Mouse (Mus musculus) ES-E14 (cell line): ENCODE results near the gene Eef1a2. TPM values are rescaled to one million over a fixed set of nuclear protein-coding genes. Genes with fewer than 3 reads are reported as not detected.

Source experiments
- DNase-seq: peaks from one replicate; pipeline ENCODE4 v3.0.0-alpha.2; 2013; ENCODE audit warnings: low read depth, low spot score
- H3K27ac ChIP-seq: 2 replicates; pipeline ENCODE4 v1.5.1; 2012; ENCODE audit warnings: low read depth, mild to moderate bottlenecking, low read length, moderate library complexity, mixed read lengths; ENCODE audit not compliant: poor library complexity, insufficient read depth, severe bottlenecking
- H3K36me3 ChIP-seq: 2 replicates; pipeline ENCODE4 v1.6.1; 2012; ENCODE audit warnings: mild to moderate bottlenecking, low read length, moderate library complexity, mixed read lengths; ENCODE audit not compliant: control insufficient read depth, poor library complexity, insufficient read depth, severe bottlenecking
- H3K4me1 ChIP-seq, 2 experiments: fragments of 150-350 bp in 1 of 2; sonication (generic) in 1 of 2; 2 replicates each; pipeline ENCODE4 v1.6.1; 2012; ENCODE audit warnings: low read length in 2 of 2, mild to moderate bottlenecking in 1 of 2, mixed read lengths in 1 of 2; ENCODE audit not compliant: control insufficient read depth in 2 of 2, insufficient read depth in 2 of 2, poor library complexity in 1 of 2
- H3K4me3 ChIP-seq, 2 experiments: fragments of 150-350 bp in 1 of 2; sonication (generic) in 1 of 2; 2 replicates each; pipeline ENCODE4 v1.5.1; 2012; ENCODE audit warnings: low read length in 2 of 2, low read depth in 1 of 2, mild to moderate bottlenecking in 1 of 2, mixed read lengths in 1 of 2; ENCODE audit not compliant: insufficient read depth in 1 of 2, poor library complexity in 1 of 2, severe bottlenecking in 1 of 2
- H3K9ac ChIP-seq: 2 replicates; pipeline ENCODE4 v1.6.1; 2012; ENCODE audit warnings: low read depth, mild to moderate bottlenecking, low read length, mixed read lengths; ENCODE audit not compliant: poor library complexity, insufficient read depth, severe bottlenecking
- H3K9me3 ChIP-seq: fragments of 150-350 bp; sonication (generic); 2 replicates; pipeline ENCODE4 v1.6.1; 2012; ENCODE audit warnings: low read depth, mild to moderate bottlenecking, low read length; ENCODE audit not compliant: control insufficient read depth, insufficient read depth
- CHD2 ChIP-seq: IDR thresholded peaks from 2 replicates; pipeline ENCODE4 v1.6.1; 2014; ENCODE audit warnings: mild to moderate bottlenecking, low read depth, low read length, inconsistent platforms
- HCFC1 ChIP-seq: IDR thresholded peaks from 2 replicates; pipeline ENCODE4 v1.6.1; 2012; ENCODE audit warnings: low read length, inconsistent platforms, borderline replicate concordance; ENCODE audit not compliant: insufficient read depth
- MAFK ChIP-seq: IDR thresholded peaks from 2 replicates; pipeline ENCODE4 v1.6.1; 2014; ENCODE audit warnings: mild to moderate bottlenecking, low read depth, low read length, inconsistent platforms; ENCODE audit not compliant: insufficient read depth
- ZC3H11A ChIP-seq: IDR thresholded peaks from 2 replicates; pipeline ENCODE4 v1.6.1; 2012; ENCODE audit warnings: low read depth, mild to moderate bottlenecking, inconsistent platforms, low read length, borderline replicate concordance
- ZNF384 ChIP-seq: IDR thresholded peaks from 2 replicates; pipeline ENCODE4 v1.6.1; 2012; ENCODE audit warnings: low read depth, low read length, inconsistent platforms
- in situ Hi-C, 2 experiments: fragments of 600-800 bp; cut with MboI; formaldehyde crosslinking; loops; one replicate each; pipeline ENCODE4 v1.15.1; 2025; ENCODE audit warnings: low sequenced_read_pairs in 2 of 2, inconsistent platforms in 1 of 2; ENCODE audit not compliant: unreplicated experiment in 2 of 2
- total RNA-seq: library from RNA; depleted of rRNA; stranded (reverse); fragments of 300-350 nt; gene quantifications from 2 replicates; pipeline ENCODE4 v1.2.3, GENCODE M21; 2012

The Eef1a2 gene
- total RNA-seq, 1 experiment = 0.76 TPM

- TF ChIP-seq MAFK = no peak
- TF ChIP-seq CHD2 = no peak
- in situ Hi-C loops = no loop called here
- H3K4me3 ChIP-seq = no peak overlapping the region
Observed at GRCm38 (mm10) chr2:181127786-181128185, 29.0 kb downstream of the Eef1a2 start.

GRCm38 (mm10) chr2:181125726-181126455 lies 30.9 kb downstream of the Eef1a2 start:
- Histone ChIP-seq H3K9me3 (no peaks in the 10 kb centered on the region), H3K27ac (no peak overlapping the region), H3K4me3 (no peak overlapping the region), H3K9ac (no peak overlapping the region), H3K36me3 (no peaks in the 10 kb centered on the region), H3K4me1 (peaks cover 14 to 17% of the 10 kb centered on the region in 2 experiments)
- TF ChIP-seq ZNF384 = no peak
- no peak for TF ChIP-seq ZC3H11A
- no peak for TF ChIP-seq CHD2
- no peak for TF ChIP-seq HCFC1
- TF ChIP-seq MAFK = no peak
- DNase-seq = no peak
- in situ Hi-C loops = no loop called here

More at GRCm38 (mm10) chr2:181127786-181128185, 29.0 kb downstream of the Eef1a2 start:
- H3K36me3 ChIP-seq = no peaks in the 10 kb centered on the region
- H3K9ac ChIP-seq = no peak overlapping the region
- DNase-seq = peak; percentile 43
- H3K27ac ChIP-seq = no peak overlapping the region
- peaks cover 14 to 17% of the 10 kb centered on the region in 2 experiments for H3K4me1 ChIP-seq
- no peaks in the 10 kb centered on the region for H3K9me3 ChIP-seq

DNA sequence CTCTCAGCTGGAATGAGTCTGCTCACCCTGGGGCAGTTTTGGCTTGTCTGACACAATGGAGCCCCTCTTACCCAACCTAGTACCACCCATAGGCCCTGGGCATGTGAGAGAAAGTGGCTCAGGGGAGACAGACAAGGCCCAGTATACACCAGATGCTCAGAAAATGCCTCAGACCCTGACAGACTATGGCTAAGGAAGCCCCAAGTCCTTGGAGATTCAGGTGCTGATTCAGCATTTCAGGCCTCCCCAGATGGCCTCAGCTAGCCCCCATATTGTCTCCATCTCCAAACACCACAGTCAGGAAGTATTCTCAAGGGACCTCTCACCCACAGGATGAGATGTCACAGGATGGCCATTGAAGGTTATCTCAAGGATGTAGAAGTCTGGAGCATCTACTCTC lies 34.2 kb downstream of the Eef1a2 start:
- in situ Hi-C loops = no loop called here
- Histone ChIP-seq H3K9ac (no peak overlapping the region), H3K36me3 (no peaks in the 10 kb centered on the region), H3K4me3 (no peak overlapping the region), H3K27ac (no peak overlapping the region), H3K9me3 (no peaks in the 10 kb centered on the region), H3K4me1 (peaks cover 7 to 9% of the 10 kb centered on the region in 2 experiments)
- TF ChIP-seq ZC3H11A (no peak), MAFK (peak; percentile 68; the same call in 1 of the 2 replicates)
- no peak for DNase-seq

DNA sequence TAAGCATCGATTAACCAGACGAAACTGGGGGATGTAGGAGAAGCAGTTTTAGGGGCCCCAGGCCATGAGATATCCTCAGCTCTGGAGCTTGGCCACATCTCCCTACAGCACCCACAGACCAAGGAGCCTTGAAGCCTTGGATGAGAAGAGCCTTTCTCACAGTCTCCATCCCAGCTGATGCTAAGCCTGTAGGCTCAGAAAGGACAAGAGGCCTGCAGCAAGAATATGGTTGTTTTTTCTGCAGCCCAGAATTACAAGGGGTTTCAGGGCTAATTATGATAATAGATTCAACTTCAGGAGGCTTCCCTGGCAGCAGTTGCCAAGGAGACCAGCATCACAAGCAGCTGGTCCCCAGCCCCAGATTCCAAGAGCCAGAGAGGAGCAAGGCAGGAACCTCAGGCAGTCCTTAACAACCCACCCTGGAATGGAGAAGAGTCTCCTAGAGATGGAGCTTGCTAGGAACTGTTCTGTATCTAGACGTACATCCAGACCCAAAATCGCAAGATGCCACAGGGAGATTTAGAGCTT lies 35.8 kb downstream of the Eef1a2 start:
- in situ Hi-C loops = no loop called here
- H3K4me1 ChIP-seq = no peaks in the 10 kb centered on the region
- no peak overlapping the region for H3K9ac ChIP-seq
- no peaks in the 10 kb centered on the region for H3K36me3 ChIP-seq
- no peak overlapping the region for H3K27ac ChIP-seq
- H3K9me3 ChIP-seq = no peaks in the 10 kb centered on the region
- no peak for DNase-seq
- H3K4me3 ChIP-seq = no peak overlapping the region
- TF ChIP-seq ZNF384 = no peak
- TF ChIP-seq ZC3H11A = no peak
- TF ChIP-seq CHD2 = no peak
- TF ChIP-seq MAFK = no peak
- TF ChIP-seq HCFC1 = no peak

DNA sequence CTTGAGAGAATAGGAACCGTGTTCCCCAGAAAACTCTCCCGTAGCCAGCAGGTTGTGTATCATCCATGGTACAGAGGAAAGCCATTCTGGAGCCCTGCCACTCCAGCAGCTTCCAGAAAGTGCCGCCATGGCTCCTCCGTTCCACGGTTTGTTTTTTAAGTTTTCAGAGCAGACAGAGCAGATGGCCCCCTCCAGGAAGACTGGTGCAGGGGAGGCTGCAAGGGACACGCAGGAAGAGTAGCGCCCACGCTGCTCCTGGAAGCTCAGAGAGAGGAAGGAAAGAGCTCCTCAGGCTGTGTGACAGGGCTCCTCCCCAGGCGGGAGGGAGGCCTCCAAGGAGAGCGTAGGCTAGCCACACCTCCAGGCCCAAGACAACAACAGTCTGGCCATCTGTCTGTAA lies 36.9 kb downstream of the Eef1a2 start:
- in situ Hi-C loops = no loop called here
- no peak for DNase-seq
- H3K4me3 ChIP-seq = no peak overlapping the region
- TF ChIP-seq CHD2 = no peak
- TF ChIP-seq ZNF384 = no peak
- TF ChIP-seq HCFC1 = no peak
- no peaks in the 10 kb centered on the region for H3K36me3 ChIP-seq
- no peak overlapping the region for H3K9ac ChIP-seq
- H3K4me1 ChIP-seq = no peaks in the 10 kb centered on the region
- H3K9me3 ChIP-seq = no peaks in the 10 kb centered on the region
- no peak overlapping the region for H3K27ac ChIP-seq
